Mouse (Mus musculus): ENCODE results near the gene Sdf4.

The Sdf4 gene

GRCm38 (mm10) chr4:155993606-155994005 lies 934 bp downstream of the Sdf4 start:
- no peak for ATAC-seq (ENCODE audit: insufficient number of reproducible peaks, low FRiP score, low TSS enrichment)

GRCm38 (mm10) chr4:156004109-156004508 lies 11.4 kb downstream of the Sdf4 start:
- ATAC-seq (ENCODE audit: insufficient number of reproducible peaks, low FRiP score, low TSS enrichment), result no peak

GRCm38 (mm10) chr4:156008369-156008768 lies 15.7 kb downstream of the Sdf4 start:
- ATAC-seq (ENCODE audit: insufficient number of reproducible peaks, low FRiP score, low TSS enrichment), result no peak

DNA sequence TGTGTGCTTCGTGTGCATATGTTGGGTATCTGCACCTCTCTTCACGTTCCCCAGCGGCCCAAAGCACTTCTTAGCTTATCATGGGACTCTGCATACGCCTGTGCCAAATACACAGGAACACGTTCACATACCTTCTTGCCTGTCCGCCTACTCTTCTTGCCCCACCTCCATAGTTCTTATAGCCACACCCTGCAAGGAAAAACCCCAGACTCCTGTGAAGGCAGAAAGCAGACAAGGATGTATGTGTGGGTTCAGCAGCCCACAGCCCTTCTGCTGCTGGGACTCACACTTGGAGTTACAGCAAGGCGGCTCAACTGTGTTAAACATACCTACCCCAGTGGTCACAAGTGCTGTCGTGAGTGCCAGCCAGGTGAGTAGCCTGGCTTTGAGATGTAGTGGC lies 21.0 kb downstream of the Sdf4 start, which contains the start of gene Tnfrsf4:
Tnfrsf4 (plus strand) TSS at position 207 of the 400 bp plus-strand sequence.
- ATAC-seq (ENCODE audit: insufficient number of reproducible peaks, low FRiP score, low TSS enrichment), result no peak

DNA sequence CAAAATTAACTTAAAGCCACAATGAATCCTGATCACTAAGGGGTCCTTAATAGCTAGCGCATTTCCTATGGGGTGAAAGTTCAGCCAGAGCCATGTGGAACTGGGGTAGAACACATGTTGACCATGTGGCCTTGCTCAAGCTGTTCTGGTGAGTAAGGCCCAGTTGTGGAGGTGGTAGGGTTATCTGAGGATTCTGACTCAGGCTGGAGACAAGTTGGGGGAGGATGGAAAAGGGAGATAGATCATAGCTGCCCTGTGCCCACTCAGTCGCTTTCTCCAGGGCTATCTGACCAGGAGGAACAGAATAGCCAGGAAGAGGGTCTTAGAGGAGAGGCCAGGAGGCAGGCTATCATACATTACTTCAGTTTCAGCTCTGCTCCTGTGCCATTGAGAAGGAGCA lies 21.8 kb downstream of the Sdf4 start:
- ATAC-seq (ENCODE audit: insufficient number of reproducible peaks, low FRiP score, low TSS enrichment), result no peak

DNA sequence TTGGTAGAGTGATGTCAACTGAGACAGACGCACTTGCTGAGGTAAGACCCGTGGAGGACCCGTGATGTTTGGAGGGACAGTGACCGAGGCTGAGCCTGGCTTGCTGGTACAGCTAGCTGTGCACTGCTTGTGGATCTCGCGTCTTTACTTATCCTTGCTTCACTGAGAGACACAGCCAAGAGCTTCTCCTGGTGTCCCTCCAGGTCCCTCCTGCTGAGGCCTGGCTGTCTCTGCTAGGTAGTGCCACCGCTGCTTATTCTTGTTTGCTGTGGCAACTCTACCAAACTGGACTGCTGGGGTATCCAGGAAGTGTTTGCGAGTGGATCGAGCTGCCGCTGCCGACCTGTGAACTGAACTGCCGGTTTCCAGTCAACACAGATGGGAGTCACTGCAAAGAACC lies 27.1 kb downstream of the Sdf4 start:
- ATAC-seq (ENCODE audit: insufficient number of reproducible peaks, low FRiP score, low TSS enrichment), result no peak

GRCm38 (mm10) chr4:156021381-156021780 lies 28.7 kb downstream of the Sdf4 start:
- no peak for ATAC-seq (ENCODE audit: insufficient number of reproducible peaks, low FRiP score, low TSS enrichment)

DNA sequence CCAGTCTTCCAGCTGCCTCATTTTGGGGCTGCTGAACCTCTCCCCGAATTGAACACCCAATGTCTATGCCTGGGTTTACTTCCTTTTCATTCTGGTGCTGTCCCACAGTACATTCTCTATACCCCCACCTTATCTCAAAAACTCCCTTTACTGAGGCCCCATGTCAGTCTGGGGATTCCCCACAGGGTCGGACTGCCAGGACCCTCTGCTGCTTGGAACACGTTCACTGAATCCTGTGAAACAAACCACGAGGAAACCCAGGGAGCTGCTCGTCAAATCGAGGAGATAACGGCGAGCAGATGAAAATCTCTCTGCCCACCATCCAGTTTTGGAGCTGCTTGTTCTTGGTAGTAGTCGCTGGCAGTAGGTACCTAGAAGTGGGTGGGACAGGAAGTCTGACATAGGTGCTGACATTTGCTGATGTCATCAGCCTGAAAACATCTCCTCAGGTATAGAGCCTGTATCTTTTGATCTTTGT lies 29.3 kb downstream of the Sdf4 start:
- ATAC-seq (ENCODE audit: insufficient number of reproducible peaks, low FRiP score, low TSS enrichment), result no peak

- ATAC-seq (ENCODE audit: insufficient number of reproducible peaks, low FRiP score, low TSS enrichment), result no peak
Measured at GRCm38 (mm10) chr4:156023520-156023919, 30.8 kb downstream of the Sdf4 start.

DNA sequence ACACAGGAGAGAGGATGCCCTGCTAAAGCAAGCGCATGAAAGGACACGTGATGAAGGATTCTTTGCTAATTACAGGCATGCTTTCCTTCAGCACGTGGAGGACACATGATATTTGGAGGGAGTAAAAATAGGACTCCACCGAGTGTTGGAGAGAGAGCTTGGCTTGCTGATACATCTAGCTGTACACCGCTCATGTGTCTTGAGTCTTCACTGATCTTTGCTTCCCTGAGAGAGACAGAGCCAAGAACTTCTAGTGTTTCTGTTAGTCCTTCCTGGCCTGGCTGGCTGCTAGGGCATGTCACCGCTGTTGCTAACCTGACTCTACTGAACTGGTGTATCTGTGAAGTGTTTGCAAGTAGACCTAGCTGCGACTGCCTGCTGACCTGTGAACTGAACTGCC lies 31.5 kb downstream of the Sdf4 start:
- ATAC-seq (ENCODE audit: insufficient number of reproducible peaks, low FRiP score, low TSS enrichment), result no peak

- ATAC-seq (ENCODE audit: insufficient number of reproducible peaks, low FRiP score, low TSS enrichment), result no peak
Measured at GRCm38 (mm10) chr4:156026013-156026412, 33.3 kb downstream of the Sdf4 start, which contains the start of gene Tnfrsf18. Gene Tnfrsf18, plus strand, starts transcription at chr4:156026164.

GRCm38 (mm10) chr4:156028580-156028979 lies 35.9 kb downstream of the Sdf4 start:
- ATAC-seq (ENCODE audit: insufficient number of reproducible peaks, low FRiP score, low TSS enrichment), result no peak

- ATAC-seq (ENCODE audit: insufficient number of reproducible peaks, low FRiP score, low TSS enrichment), result no peak
Measured at GRCm38 (mm10) chr4:156030651-156031118, 38.0 kb downstream of the Sdf4 start.

- no peak; the same call in 1 of the 2 replicates for ATAC-seq (ENCODE audit: insufficient number of reproducible peaks, low FRiP score, low TSS enrichment)
Measured at GRCm38 (mm10) chr4:156031255-156031592, 38.6 kb downstream of the Sdf4 start.

- ATAC-seq (ENCODE audit: insufficient number of reproducible peaks, low FRiP score, low TSS enrichment), result peak; percentile 63
Measured at GRCm38 (mm10) chr4:156031593-156032391, 39.1 kb downstream of the Sdf4 start.

DNA sequence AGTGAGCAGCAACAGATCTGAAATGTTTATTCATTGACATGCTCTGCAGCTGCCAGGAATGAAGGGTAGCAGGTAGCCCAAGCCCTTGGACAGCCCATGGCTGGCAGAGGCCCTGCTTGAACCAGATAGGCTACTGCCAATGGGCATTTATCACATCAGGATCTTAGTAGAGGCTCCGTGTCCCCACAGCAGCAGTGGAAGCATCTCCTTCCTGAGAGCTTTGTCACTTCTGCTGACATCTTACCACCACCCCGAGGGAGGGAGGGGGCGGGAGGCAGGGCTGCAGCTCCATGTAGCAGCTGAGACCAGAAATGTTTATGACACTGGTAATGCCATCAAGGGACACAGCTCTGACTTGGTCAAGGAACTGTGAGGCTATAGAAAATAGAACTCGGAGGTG lies 40.2 kb downstream of the Sdf4 start:
- ATAC-seq (ENCODE audit: insufficient number of reproducible peaks, low FRiP score, low TSS enrichment), result no peak

GRCm38 (mm10) chr4:156033476-156034119 lies 40.9 kb downstream of the Sdf4 start:
- no peak for ATAC-seq (ENCODE audit: insufficient number of reproducible peaks, low FRiP score, low TSS enrichment)

GRCm38 (mm10) chr4:156034301-156034700 lies 41.6 kb downstream of the Sdf4 start:
- ATAC-seq (ENCODE audit: insufficient number of reproducible peaks, low FRiP score, low TSS enrichment), result no peak

GRCm38 (mm10) chr4:156034901-156035300 lies 42.2 kb downstream of the Sdf4 start:
- no peak for ATAC-seq (ENCODE audit: insufficient number of reproducible peaks, low FRiP score, low TSS enrichment)

DNA sequence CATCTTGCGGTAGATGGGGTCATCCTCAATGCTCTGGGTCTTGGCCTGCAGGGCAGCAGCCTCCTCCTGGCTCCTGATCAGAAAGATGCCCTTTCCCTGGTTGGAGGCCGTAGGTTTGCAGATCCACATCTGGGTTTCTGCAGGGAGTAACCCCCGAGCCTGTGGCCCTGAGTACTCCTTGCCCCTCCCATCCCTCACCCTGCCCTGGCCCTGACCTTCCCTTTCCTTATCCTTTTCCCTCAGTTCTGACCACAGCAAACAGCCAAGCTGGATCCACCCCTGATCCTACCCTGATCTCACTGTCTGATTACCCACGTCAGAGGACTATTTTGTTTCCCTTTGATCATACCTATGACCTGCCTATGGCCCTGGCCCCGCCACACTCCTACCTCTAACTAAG lies 52.1 kb downstream of the Sdf4 start:
- no peak for ATAC-seq (ENCODE audit: insufficient number of reproducible peaks, low FRiP score, low TSS enrichment)

GRCm38 (mm10) chr4:156049779-156050178 lies 57.1 kb downstream of the Sdf4 start:
- ATAC-seq (ENCODE audit: insufficient number of reproducible peaks, low FRiP score, low TSS enrichment), result no peak
